Mouse (Mus musculus) heart, embryonic 16.5 days (tissue): Measurements from ENCODE around the gene Slc18b1. TPM values are rescaled to one million over a fixed set of nuclear protein-coding genes. Genes with fewer than 3 reads are reported as not detected.
"Not testable (repeated sequence)": the region's sequence is repeated elsewhere in the genome, so short reads cannot be mapped to it uniquely, and the experiment has no call there.

Experiments used
- ATAC-seq: fragments of 200-750 bp; cut with Nextera tagmentation; replicated peaks from 2 replicates; pipeline ENCODE4 v1.8.0; 2017; ENCODE audit warnings: moderate number of reproducible peaks; ENCODE audit not compliant: insufficient read depth, low FRiP score; ENCODE audit errors: extremely low read depth
- H3K27ac ChIP-seq: fragments of 300-500 bp; sonication (generic); 2 replicates; pipeline ENCODE4 v1.5.1; 2014; ENCODE audit warnings: mild to moderate bottlenecking, low read length, control low read depth, moderate library complexity
- H3K27me3 ChIP-seq: fragments of 300-500 bp; sonication (generic); 2 replicates; pipeline ENCODE4 v1.6.1; 2014; ENCODE audit warnings: low read length, mixed read lengths; ENCODE audit not compliant: control insufficient read depth, insufficient read depth
- H3K36me3 ChIP-seq: fragments of 300-500 bp; sonication (generic); 2 replicates; pipeline ENCODE4 v1.6.1; 2014; ENCODE audit not compliant: control insufficient read depth, insufficient read depth
- H3K4me1 ChIP-seq: fragments of 300-500 bp; sonication (generic); 2 replicates; pipeline ENCODE4 v1.6.1; 2014; ENCODE audit warnings: low read length, mixed read lengths; ENCODE audit not compliant: control insufficient read depth, insufficient read depth
- H3K4me2 ChIP-seq: fragments of 300-500 bp; sonication (generic); 2 replicates; pipeline ENCODE4 v1.6.1; 2014; ENCODE audit warnings: low read depth, mild to moderate bottlenecking, control low read depth, low read length
- H3K4me3 ChIP-seq: fragments of 300-500 bp; sonication (generic); 2 replicates; pipeline ENCODE4 v1.5.1; 2014; ENCODE audit warnings: mild to moderate bottlenecking, control low read depth, low read length
- H3K9ac ChIP-seq: fragments of 300-500 bp; sonication (generic); 2 replicates; pipeline ENCODE4 v1.6.1; 2014; ENCODE audit warnings: low read length, control low read depth
- H3K9me3 ChIP-seq: fragments of 300-500 bp; sonication (generic); replicated peaks from 2 replicates; pipeline ENCODE4 v1.6.1; 2016; ENCODE audit warnings: low read length; ENCODE audit not compliant: control insufficient read depth
- WGBS: fragments of 180-500 bp; shearing (Covaris S2); extraction: QIAGEN DNeasy Blood & Tissue Kit; methylation state at CpG from one replicate; pipeline ENCODE4 v1.1.7; 2014; 5-methylcytosine and 5-hydroxymethylcytosine counted together
- polyA plus RNA-seq: library from polyadenylated mRNA; unstranded; fragments of >200 nt; fragmentation: Nextera tagmentation; extraction: Ambion mirVana; gene quantifications from 2 replicates; pipeline ENCODE4 v1.2.1, GENCODE M21; 2015

The Slc18b1 gene
- polyA plus RNA-seq, 1 experiment from 2014 or later = 8.3 TPM

DNA sequence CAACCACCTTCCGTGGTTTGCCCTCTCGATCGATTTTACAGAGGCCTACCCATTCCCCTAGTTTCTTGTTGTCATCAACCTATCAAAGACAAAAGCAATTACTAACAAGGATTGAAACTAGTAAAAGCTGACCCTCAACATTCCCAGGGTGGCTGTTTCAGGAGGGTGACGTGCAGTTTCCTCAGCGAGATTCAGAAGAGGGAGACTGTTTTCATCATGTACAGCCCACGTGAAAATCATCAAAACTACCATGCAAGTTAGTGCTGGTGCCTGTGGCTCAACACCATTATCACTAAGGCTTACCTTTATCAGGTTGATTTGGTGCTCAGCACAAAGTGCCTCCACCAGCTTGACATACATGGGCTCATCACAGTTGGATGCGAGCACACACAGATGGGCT lies 11.2 kb upstream of the Slc18b1 start:
- not testable (repeated sequence) for H3K9me3 ChIP-seq, H3K27ac ChIP-seq, ATAC-seq, H3K27me3 ChIP-seq
- Histone ChIP-seq H3K4me2 (peak overlapping the region; percentile 84), H3K36me3 (peaks cover 24% of the 10 kb centered on the region), H3K9ac (peak overlapping the region; percentile 95), H3K4me3 (peak overlapping the region; percentile 94), H3K4me1 (peaks cover 20% of the 10 kb centered on the region)
- 42% methylated on average over 7 of the region's 7 CpGs for WGBS

DNA sequence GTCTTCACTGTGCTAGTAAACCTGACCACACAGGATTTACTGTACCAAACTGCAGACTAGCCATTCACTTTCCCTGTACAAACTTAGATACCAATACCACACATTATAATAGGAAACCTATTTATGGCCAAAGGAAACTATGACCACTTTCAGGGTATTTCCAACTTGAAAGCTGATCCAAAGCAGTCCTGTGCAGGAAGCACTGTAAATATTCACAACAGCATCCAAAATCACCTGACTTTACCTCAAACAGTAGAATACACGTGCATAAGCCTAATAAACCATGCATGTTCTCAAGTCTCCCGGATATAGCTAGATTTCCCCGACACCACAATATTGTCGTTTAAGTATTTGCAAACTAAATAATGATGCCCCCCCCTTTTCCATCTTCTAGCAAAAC lies 10.7 kb upstream of the Slc18b1 start:
- 2% methylated on average over 4 of the region's 4 CpGs for WGBS
- no peak for ATAC-seq
- peak overlapping the region; percentile 75 for H3K27ac ChIP-seq

DNA sequence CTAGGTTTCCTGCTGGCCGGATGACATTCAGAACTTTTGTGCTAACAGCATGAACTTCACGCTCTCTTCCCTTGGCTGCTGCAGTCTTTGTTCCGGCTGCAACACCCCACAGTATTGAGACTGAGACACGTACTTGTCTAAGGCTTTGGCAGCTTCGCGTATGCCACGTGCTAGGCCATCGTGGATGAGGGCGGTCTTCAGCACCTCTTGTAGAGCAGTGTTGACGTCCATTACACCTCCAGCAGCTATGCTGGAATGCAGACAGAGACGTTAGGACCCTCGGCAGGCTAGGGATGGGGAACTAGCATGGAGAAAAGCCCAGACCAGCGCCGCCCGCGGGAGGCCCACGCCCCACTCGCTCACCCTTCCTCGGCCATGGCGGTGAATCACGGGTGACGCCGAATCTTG lies 10.2 kb upstream of the Slc18b1 start:
- peak overlapping the region; percentile 95 for H3K9ac ChIP-seq
- under 1% methylated on average over 23 of the region's 23 CpGs for WGBS
- peak overlapping the region; percentile 84 for H3K4me2 ChIP-seq
- peak overlapping the region; percentile 75 for H3K27ac ChIP-seq
- H3K9me3 ChIP-seq, H3K27me3 ChIP-seq, ATAC-seq: not testable (repeated sequence)
- H3K36me3 ChIP-seq = peaks cover 24% of the 10 kb centered on the region
- H3K4me3 ChIP-seq = peak overlapping the region; percentile 94
- H3K4me1 ChIP-seq = peaks cover 20% of the 10 kb centered on the region

More for the DNA sequence above, 10.7 kb upstream of the Slc18b1 start:
- Histone ChIP-seq H3K27me3 (no peaks in the 10 kb centered on the region), H3K9me3 (no peaks in the 10 kb centered on the region), H3K4me2 (peak overlapping the region; percentile 84), H3K9ac (peak overlapping the region; percentile 95), H3K36me3 (peaks cover 24% of the 10 kb centered on the region), H3K4me1 (peaks cover 20% of the 10 kb centered on the region), H3K4me3 (peak overlapping the region; percentile 94)

DNA sequence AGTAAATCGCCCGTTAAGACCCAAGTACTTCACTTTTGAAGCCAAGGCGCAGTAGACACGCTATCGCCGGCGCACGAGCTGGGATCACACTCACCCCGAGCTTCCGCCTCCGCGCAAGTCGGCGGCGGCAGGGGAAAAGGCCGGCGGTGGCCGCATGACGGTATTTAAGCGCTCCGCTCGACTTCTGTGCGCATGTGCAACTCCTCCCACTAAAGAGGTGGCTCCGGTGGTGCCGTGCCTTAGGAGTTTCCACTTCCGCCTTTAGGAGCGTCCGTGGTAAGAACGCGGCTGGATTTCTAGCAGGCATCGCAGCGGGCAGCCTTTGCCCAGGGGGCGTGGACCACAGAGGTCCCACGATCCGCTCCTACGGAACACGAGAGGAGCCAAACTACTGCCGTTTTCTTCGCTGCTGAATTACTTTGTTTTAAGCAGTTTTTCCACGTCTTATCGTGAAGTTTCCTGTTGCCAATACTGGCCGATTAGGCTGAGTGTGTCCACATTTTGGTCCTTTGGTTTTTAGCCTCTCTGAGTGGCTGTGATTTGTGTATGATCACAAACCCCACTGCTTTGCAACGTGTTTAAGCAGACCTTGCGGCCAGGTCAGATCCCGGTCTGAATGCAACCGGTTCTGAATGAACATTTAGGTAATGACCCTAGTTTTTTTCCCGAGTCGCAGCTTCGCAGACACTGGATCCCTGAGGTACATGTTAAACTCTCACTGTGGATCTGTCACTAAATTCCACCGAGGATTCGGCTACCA lies 9.5 kb upstream of the Slc18b1 start, which contains the start of gene Rps12:
Gene Rps12 (minus strand): TSS at position 214 of the 760 bp plus-strand sequence.
- no peaks in the 10 kb centered on the region for H3K9me3 ChIP-seq
- H3K4me2 ChIP-seq = peak within 1 kb of the TSS; percentile 89
- H3K27me3 ChIP-seq = no peaks in the 10 kb centered on the region
- peaks cover 20% of the 10 kb centered on the region for H3K4me1 ChIP-seq
- H3K27ac ChIP-seq = peak within 1 kb of the TSS; percentile 81
- peak within 1 kb of the TSS; percentile 95 for H3K9ac ChIP-seq
- H3K36me3 ChIP-seq = peaks cover 24% of the 10 kb centered on the region
- H3K4me3 ChIP-seq = peak within 1 kb of the TSS; percentile 94
- ATAC-seq = peak; percentile 96
- under 1% methylated on average over 51 of the region's 51 CpGs for WGBS

DNA sequence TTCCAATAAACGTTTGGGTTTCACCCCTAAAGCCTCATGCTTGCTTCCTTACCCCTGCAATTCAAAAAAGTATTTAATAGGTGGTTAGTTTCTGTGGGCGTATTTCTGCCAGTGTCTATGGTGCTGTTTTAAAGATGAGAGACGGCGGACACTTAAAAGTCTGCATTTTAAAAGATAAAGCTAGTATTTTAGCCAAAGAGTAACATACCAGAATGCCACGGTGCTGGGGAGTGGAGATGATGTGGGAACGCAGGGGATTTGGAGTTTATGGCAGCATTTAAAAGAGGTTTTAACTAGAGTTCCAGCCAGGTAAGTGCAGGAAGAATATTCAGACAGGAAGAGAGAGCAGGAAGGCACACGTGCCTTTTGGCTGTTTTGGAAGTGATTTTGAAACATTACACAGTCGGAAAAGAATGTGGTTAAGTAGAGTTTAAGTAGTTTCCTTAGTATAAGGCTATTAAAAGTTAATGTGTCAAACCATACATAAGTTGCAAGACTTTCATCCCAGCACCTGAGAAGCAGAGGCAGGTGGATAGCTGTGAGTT lies 8.7 kb upstream of the Slc18b1 start:
- H3K4me3 ChIP-seq = peak overlapping the region; percentile 94
- peaks cover 18% of the 10 kb centered on the region for H3K4me1 ChIP-seq
- no peak for ATAC-seq
- H3K9me3 ChIP-seq = no peaks in the 10 kb centered on the region
- peak overlapping the region; percentile 81 for H3K27ac ChIP-seq
- no peaks in the 10 kb centered on the region for H3K27me3 ChIP-seq
- 7% methylated on average over 8 of the region's 8 CpGs for WGBS
- peak overlapping the region; percentile 89 for H3K4me2 ChIP-seq
- H3K36me3 ChIP-seq = peaks cover 22% of the 10 kb centered on the region
- H3K9ac ChIP-seq = peak overlapping the region; percentile 83

DNA sequence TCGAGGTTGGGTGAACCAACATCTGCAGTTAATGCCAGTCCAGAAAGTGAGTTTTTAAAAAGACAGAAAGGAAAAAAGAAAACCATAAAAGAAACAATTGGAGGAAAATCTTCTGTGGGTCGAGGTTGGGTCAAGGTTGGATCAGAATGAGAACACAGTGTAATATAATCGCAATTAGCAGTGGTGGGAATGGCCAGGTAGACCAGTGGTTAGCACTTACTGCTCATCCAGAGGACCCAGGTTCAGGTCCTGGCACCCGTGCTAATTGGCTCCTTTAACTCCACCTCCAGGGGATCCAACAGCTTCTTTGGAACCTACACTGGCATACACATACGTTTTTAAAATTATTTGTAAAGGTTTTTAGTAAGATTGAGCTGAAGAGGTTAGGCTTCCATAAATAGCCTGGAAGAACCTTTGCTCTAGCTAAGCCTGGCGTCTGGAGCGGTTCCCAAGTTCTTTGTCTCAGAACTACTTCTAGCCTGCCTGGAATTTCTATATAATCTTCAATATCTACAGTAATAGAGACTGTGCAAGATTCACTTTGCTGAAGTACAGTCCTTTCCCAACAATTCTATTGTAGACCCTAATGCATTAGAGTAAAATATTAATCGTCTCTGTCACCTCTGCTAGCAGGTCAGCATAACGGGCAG lies 790 bp upstream of the Slc18b1 start:
- no peak overlapping the region; the same call in 1 of the 2 replicates for H3K27ac ChIP-seq
- H3K9ac ChIP-seq = peak overlapping the region; percentile 87

DNA sequence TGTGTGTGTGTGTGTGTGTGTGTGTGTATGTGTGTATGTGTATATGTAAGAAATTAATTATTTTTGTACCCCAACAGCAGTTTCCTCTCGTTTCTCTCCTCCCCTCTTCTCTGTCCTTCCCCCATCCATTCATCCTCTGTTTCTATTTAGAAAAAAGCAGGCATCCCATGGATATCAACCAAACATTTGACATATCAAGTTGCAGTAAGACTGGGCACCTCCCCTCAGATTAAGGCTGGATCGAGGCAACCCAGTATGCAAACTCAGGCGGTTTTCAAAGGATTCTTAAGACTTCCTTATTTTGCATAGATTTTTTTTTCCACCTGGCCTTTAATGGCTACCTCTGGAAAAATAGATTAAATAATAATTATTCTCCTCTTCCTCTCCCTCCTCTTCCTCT lies 820 bp downstream of the Slc18b1 start:
- H3K27me3 ChIP-seq = no peaks in the 10 kb centered on the region
- peaks cover 10% of the 10 kb centered on the region for H3K4me1 ChIP-seq
- peak overlapping the region; percentile 65 for H3K4me2 ChIP-seq
- no peak overlapping the region for H3K27ac ChIP-seq
- 0 out of 2 replicates have a peak, but pooled peaks cover 2% of the 10 kb centered on the region for H3K36me3 ChIP-seq
- WGBS = 29% methylated on average over 3 of the region's 3 CpGs
- peak overlapping the region; percentile 81 for H3K4me3 ChIP-seq
- ATAC-seq = no peak
- H3K9ac ChIP-seq = peak overlapping the region; percentile 87; the same call in 1 of the 2 replicates
- no peaks in the 10 kb centered on the region for H3K9me3 ChIP-seq

More for the DNA sequence above, 790 bp upstream of the Slc18b1 start:
- 48% methylated on average over 9 of the region's 9 CpGs for WGBS
- Histone ChIP-seq H3K4me1 (peaks cover 10% of the 10 kb centered on the region), H3K4me2 (peak overlapping the region; percentile 65), H3K36me3 (0 out of 2 replicates have a peak, but pooled peaks cover 2% of the 10 kb centered on the region), H3K4me3 (peak overlapping the region; percentile 81), H3K9me3 (no peaks in the 10 kb centered on the region), H3K27me3 (no peaks in the 10 kb centered on the region)
- peak; percentile 49; the same call in 1 of the 2 replicates for ATAC-seq

DNA sequence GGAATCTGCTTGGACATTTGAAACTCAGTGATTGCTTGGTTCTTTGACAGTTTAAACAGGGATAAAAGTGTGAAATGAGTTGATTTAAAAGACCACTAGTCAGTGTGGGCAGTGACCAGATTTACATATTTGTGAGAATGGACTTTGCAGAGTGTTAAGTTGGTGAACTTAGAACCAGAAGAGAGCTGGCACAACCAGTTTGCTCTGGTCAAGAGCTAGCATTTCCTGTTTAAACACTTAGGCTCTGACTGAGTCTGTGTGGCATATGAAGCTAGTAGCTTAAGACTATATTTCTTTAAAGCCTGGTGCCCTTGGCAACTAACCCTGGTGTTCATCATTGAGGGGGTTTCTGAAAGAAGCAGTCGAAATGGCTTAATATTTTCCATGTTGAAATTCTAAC lies 1.4 kb downstream of the Slc18b1 start:
- no peak for ATAC-seq
- H3K27ac ChIP-seq = no peak overlapping the region
- H3K4me2 ChIP-seq = no peak overlapping the region
- no peaks in the 10 kb centered on the region for H3K27me3 ChIP-seq
- whole genome bisulfite sequencing = 73% methylated on average over 1 of the region's 1 CpGs
- no peak overlapping the region for H3K9ac ChIP-seq
- no peaks in the 10 kb centered on the region for H3K9me3 ChIP-seq
- H3K4me3 ChIP-seq = no peak overlapping the region
- H3K4me1 ChIP-seq = peaks cover 10% of the 10 kb centered on the region
- 0 out of 2 replicates have a peak, but pooled peaks cover 2% of the 10 kb centered on the region for H3K36me3 ChIP-seq
